Mouse (Mus musculus) heart, embryonic 16.5 days (tissue): ENCODE measurements around the gene Gm4969. TPM values are rescaled to one million over a fixed set of nuclear protein-coding genes. Genes with fewer than 3 reads are reported as not detected.

Experiments
- ATAC-seq: fragments of 200-750 bp; cut with Nextera tagmentation; replicated peaks from 2 replicates; pipeline ENCODE4 v1.8.0; 2017; ENCODE audit warnings: moderate number of reproducible peaks; ENCODE audit not compliant: insufficient read depth, low FRiP score; ENCODE audit errors: extremely low read depth
- H3K27ac ChIP-seq: fragments of 300-500 bp; sonication (generic); 2 replicates; pipeline ENCODE4 v1.5.1; 2014; ENCODE audit warnings: mild to moderate bottlenecking, low read length, control low read depth, moderate library complexity
- H3K27me3 ChIP-seq: fragments of 300-500 bp; sonication (generic); 2 replicates; pipeline ENCODE4 v1.6.1; 2014; ENCODE audit warnings: low read length, mixed read lengths; ENCODE audit not compliant: control insufficient read depth, insufficient read depth
- H3K36me3 ChIP-seq: fragments of 300-500 bp; sonication (generic); 2 replicates; pipeline ENCODE4 v1.6.1; 2014; ENCODE audit not compliant: control insufficient read depth, insufficient read depth
- H3K4me1 ChIP-seq: fragments of 300-500 bp; sonication (generic); 2 replicates; pipeline ENCODE4 v1.6.1; 2014; ENCODE audit warnings: low read length, mixed read lengths; ENCODE audit not compliant: control insufficient read depth, insufficient read depth
- H3K4me2 ChIP-seq: fragments of 300-500 bp; sonication (generic); 2 replicates; pipeline ENCODE4 v1.6.1; 2014; ENCODE audit warnings: low read depth, mild to moderate bottlenecking, control low read depth, low read length
- H3K4me3 ChIP-seq: fragments of 300-500 bp; sonication (generic); 2 replicates; pipeline ENCODE4 v1.5.1; 2014; ENCODE audit warnings: mild to moderate bottlenecking, control low read depth, low read length
- H3K9ac ChIP-seq: fragments of 300-500 bp; sonication (generic); 2 replicates; pipeline ENCODE4 v1.6.1; 2014; ENCODE audit warnings: low read length, control low read depth
- H3K9me3 ChIP-seq: fragments of 300-500 bp; sonication (generic); replicated peaks from 2 replicates; pipeline ENCODE4 v1.6.1; 2016; ENCODE audit warnings: low read length; ENCODE audit not compliant: control insufficient read depth
- whole genome bisulfite sequencing: fragments of 180-500 bp; shearing (Covaris S2); extraction: QIAGEN DNeasy Blood & Tissue Kit; methylation state at CpG from one replicate; pipeline ENCODE4 v1.1.7; 2014; 5-methylcytosine and 5-hydroxymethylcytosine counted together
- microRNA-seq: library from miRNA; unstranded; fragments of <30 nt; microRNA quantifications from one replicate; pipeline ENCODE4, GENCODE M21; 2017
- polyA plus RNA-seq: library from polyadenylated mRNA; unstranded; fragments of >200 nt; fragmentation: Nextera tagmentation; extraction: Ambion mirVana; gene quantifications from 2 replicates; pipeline ENCODE4 v1.2.1, GENCODE M21; 2015

The Gm4969 gene
- polyA plus RNA-seq, 1 experiment from 2014 or later = 0.38 TPM

- Histone ChIP-seq H3K27ac (no peak overlapping the region), H3K36me3 (peaks cover 56% of the 10 kb centered on the region), H3K9ac (no peak overlapping the region), H3K4me3 (no peak overlapping the region), H3K9me3 (no peaks in the 10 kb centered on the region), H3K27me3 (no peaks in the 10 kb centered on the region), H3K4me2 (no peak overlapping the region), H3K4me1 (no peaks in the 10 kb centered on the region; the same call in 1 of the 2 replicates)
- ATAC-seq = no peak
- WGBS = 93% methylated on average over 5 of the region's 5 CpGs
Observed at GRCm38 (mm10) chr7:19049252-19049651, 68.9 kb downstream of the Gm4969 start.

Small RNA genes within 50 kb of the gene (microRNA-seq; reads per million reads assigned to microRNA genes)
- not detected for gene Mir3100

Other genes starting within 250 kb of the Gm4969 start
- 3.5 and 5.7 TPM in 2 replicates for gene Pglyrp1, start 247.0 kb downstream of the Gm4969 start, polyA plus RNA-seq
- 21.7 and 23.7 TPM in 2 replicates for gene Ccdc61, start 208.0 kb downstream of the Gm4969 start, polyA plus RNA-seq
- 0.64 and 0.82 TPM in 2 replicates for gene Nova2, start 192.5 kb downstream of the Gm4969 start, polyA plus RNA-seq
- not detected in 2 replicates for gene Nanos2, start 131.0 kb downstream of the Gm4969 start, polyA plus RNA-seq
- gene Mypop, start 127.1 kb downstream of the Gm4969 start, polyA plus RNA-seq = 1.8 and 1.9 TPM in 2 replicates
- gene Irf2bp1, start 114.3 kb downstream of the Gm4969 start, polyA plus RNA-seq = 12.5 and 12.7 TPM in 2 replicates
- gene Foxa3, start 94.8 kb downstream of the Gm4969 start, polyA plus RNA-seq = 0.17 and 0.37 TPM in 2 replicates
- 25.3 and 25.6 TPM in 2 replicates for gene Sympk, start 94.0 kb downstream of the Gm4969 start, polyA plus RNA-seq
- not detected in 2 replicates for gene Rsph6a, start 63.7 kb downstream of the Gm4969 start, polyA plus RNA-seq
- gene Dmwd, start 42.1 kb downstream of the Gm4969 start, polyA plus RNA-seq = 12.6 and 14.1 TPM in 2 replicates
- gene Dmpk, start 34.5 kb downstream of the Gm4969 start, polyA plus RNA-seq = 70.7 and 85.5 TPM in 2 replicates
- gene Six5, start 23.8 kb downstream of the Gm4969 start, polyA plus RNA-seq = 5.1 and 5.4 TPM in 2 replicates
- 9.8 and 9.9 TPM in 2 replicates for gene Fbxo46, start 1.5 kb upstream of the Gm4969 start, polyA plus RNA-seq
- gene Qpctl, start 30.9 kb upstream of the Gm4969 start, polyA plus RNA-seq = 9.6 and 10.6 TPM in 2 replicates
- gene Snrpd2, start 31.4 kb upstream of the Gm4969 start, polyA plus RNA-seq = 84.3 and 93.8 TPM in 2 replicates
- gene Gipr, start 47.8 kb upstream of the Gm4969 start, polyA plus RNA-seq = 104 and 107 TPM in 2 replicates
- 23.5 and 26.2 TPM in 2 replicates for gene Eml2, start 58.1 kb upstream of the Gm4969 start, polyA plus RNA-seq
- gene Gpr4, start 94.2 kb upstream of the Gm4969 start, polyA plus RNA-seq = 2.4 and 2.7 TPM in 2 replicates
- gene Opa3, start 110.0 kb upstream of the Gm4969 start, polyA plus RNA-seq = 40.4 and 41.8 TPM in 2 replicates
- gene Vasp, start 153.4 kb upstream of the Gm4969 start, polyA plus RNA-seq = 84.0 and 86.1 TPM in 2 replicates
- gene Ppm1n, start 161.7 kb upstream of the Gm4969 start, polyA plus RNA-seq = 0.11 TPM in 1 of 2 replicates, not detected in the other
- 27.4 and 28.5 TPM in 2 replicates for gene Rtn2, start 164.3 kb upstream of the Gm4969 start, polyA plus RNA-seq
- gene Fosb, start 191.7 kb upstream of the Gm4969 start, polyA plus RNA-seq = 0.24 and 0.34 TPM in 2 replicates
- 61.0 and 62.4 TPM in 2 replicates for gene Ercc1, start 226.4 kb upstream of the Gm4969 start, polyA plus RNA-seq
- gene Cd3eap, start 241.1 kb upstream of the Gm4969 start, polyA plus RNA-seq = 16.2 and 16.7 TPM in 2 replicates
- 13.6 and 14.2 TPM in 2 replicates for gene Ppp1r13l, start 241.4 kb upstream of the Gm4969 start, polyA plus RNA-seq